ENCODE assay signal across 25 mouse cellular contexts in genomic region chr1:121540361-121540760, GRCm38 (mm10). TPM values are rescaled to one million over a fixed set of nuclear protein-coding genes. Genes with fewer than 3 reads are reported as not detected.
"Had no signal": no experiment of that assay in that cellular context is flagged by ENCODE, and none has a peak within 500 bp of the region (broad histone marks: within the 10 kb centered on the region; RNA-seq: fewer than 3 reads in every experiment).

No protein-coding gene starts in this region.

- H3K9me3 ChIP-seq: limb, embryonic 12.5 days; limb, embryonic 15.5 days; midbrain, embryonic 12.5 days; midbrain, embryonic 15.5 days; neural tube, embryonic 12.5 days; neural tube, embryonic 15.5 days had no signal

- H3K4me3 ChIP-seq: limb, embryonic 12.5 days; limb, embryonic 15.5 days; midbrain, embryonic 12.5 days; midbrain, embryonic 15.5 days; neural tube, embryonic 12.5 days; neural tube, embryonic 15.5 days had no signal

- H3K27me3 ChIP-seq: limb, embryonic 12.5 days; limb, embryonic 15.5 days; midbrain, embryonic 12.5 days; midbrain, embryonic 15.5 days; neural tube, embryonic 12.5 days; neural tube, embryonic 15.5 days had no signal

- H3K9ac ChIP-seq: limb, embryonic 12.5 days; limb, embryonic 15.5 days; liver, embryonic 14.5 days; liver, postnatal 0 days; lung, embryonic 14.5 days; midbrain, embryonic 12.5 days; midbrain, embryonic 15.5 days; neural tube, embryonic 12.5 days; neural tube, embryonic 15.5 days had no signal

- DNase-seq: kidney, adult 18-20 months; kidney, adult 9 months; kidney, postnatal 14 days; kidney, postnatal 4 days; left cerebral cortex, postnatal 4 days; liver, postnatal 0 days; lung, embryonic 14.5 days; thymus, adult 2 months; thymus, postnatal 25 days had no signal

- H3K27ac ChIP-seq: limb, embryonic 12.5 days; limb, embryonic 15.5 days; liver, embryonic 14.5 days; macrophage; midbrain, embryonic 12.5 days; midbrain, embryonic 15.5 days; neural tube, embryonic 12.5 days; neural tube, embryonic 15.5 days; stomach, postnatal 0 days had no signal

- ATAC-seq: intestine, embryonic 16.5 days; liver, postnatal 0 days; lung, postnatal 0 days; midbrain, embryonic 15.5 days had no signal

- H3K4me1 ChIP-seq: limb, embryonic 12.5 days; limb, embryonic 15.5 days; midbrain, embryonic 12.5 days; midbrain, embryonic 15.5 days; neural tube, embryonic 12.5 days; neural tube, embryonic 15.5 days had no signal

- H3K36me3 ChIP-seq: limb, embryonic 12.5 days; limb, embryonic 15.5 days; midbrain, embryonic 12.5 days; midbrain, embryonic 15.5 days; neural tube, embryonic 12.5 days; neural tube, embryonic 15.5 days had no signal

- H3K4me2 ChIP-seq: limb, embryonic 12.5 days; limb, embryonic 15.5 days; liver, embryonic 11.5 days; lung, embryonic 14.5 days; midbrain, embryonic 12.5 days; midbrain, embryonic 15.5 days; neural tube, embryonic 12.5 days; neural tube, embryonic 15.5 days had no signal

RNA-seq across cellular contexts. Expression of gene Htr5b, which starts 12.1 kb away (rescaled TPM):
- total RNA-seq: megakaryocyte, adult 5-6 weeks had no signal
- polyA plus RNA-seq: liver, embryonic 11.5 days; liver, embryonic 14.5 days; liver, postnatal 0 days; lung, postnatal 0 days; macrophage; small intestine, adult 2 months; stomach, embryonic 14.5 days; thymus, adult 2 months; urinary bladder, adult 2 months had no signal
